Mouse (Mus musculus): ENCODE measurements around the gene Cd59b.

DNA sequence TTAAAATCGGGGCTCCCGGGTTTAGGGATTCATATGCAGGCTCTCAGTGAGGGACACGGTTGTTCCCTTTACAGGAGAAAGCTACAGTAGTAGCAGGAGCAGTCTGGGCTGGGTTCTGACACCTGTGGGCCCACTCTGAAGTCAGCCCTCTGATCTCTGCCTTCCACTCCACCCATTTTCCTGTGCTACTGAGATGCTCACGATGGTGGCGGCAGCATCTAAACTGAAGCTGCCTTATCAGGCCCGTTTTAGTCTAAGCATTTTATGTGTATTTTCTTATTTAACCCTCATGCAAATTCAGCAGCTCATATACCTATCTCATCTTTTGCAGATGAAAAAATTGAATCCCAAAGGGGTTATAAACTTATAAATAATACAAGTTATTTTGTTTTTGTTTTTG lies 35.2 kb downstream of the Cd59b start:
- TF ChIP-seq CTCF (IDR thresholded peaks at IDR 0.05; ENCODE audit: low read depth, low read length) (no peak), POLR2A (IDR thresholded peaks at IDR 0.05; ENCODE audit: extremely low read depth, insufficient read depth, low read length) (no peak)
